Mouse (Mus musculus) CH12.LX (cell line): ENCODE data around the gene C3. TPM values are rescaled to one million over a fixed set of nuclear protein-coding genes. Genes with fewer than 3 reads are reported as not detected.

ENCODE experiments used
- DNase-seq: peaks from one replicate; pipeline ENCODE4 v3.0.0-alpha.2; 2013; ENCODE audit errors: extremely low read depth
- H3K27ac ChIP-seq: 2 replicates; pipeline ENCODE4 v1.5.1; 2012; ENCODE audit warnings: low read depth, mild to moderate bottlenecking, control low read depth, moderate library complexity; ENCODE audit not compliant: insufficient read depth
- H3K27me3 ChIP-seq: replicated peaks from 2 replicates; pipeline ENCODE3; 2012; ENCODE audit warnings: inconsistent platforms
- H3K36me3 ChIP-seq, 2 experiments: replicated peaks in 1 of 2; 2 replicates each; pipeline versions ENCODE3 to v1.6.1; 2012; ENCODE audit warnings: inconsistent platforms in 1 of 2, low read length in 1 of 2, mild to moderate bottlenecking in 1 of 2, mixed read lengths in 1 of 2, moderate library complexity in 1 of 2; ENCODE audit not compliant: control insufficient read depth in 1 of 2, insufficient read depth in 1 of 2
- H3K4me1 ChIP-seq, 2 experiments: 2 replicates each; pipeline ENCODE4 v1.6.1; 2012; ENCODE audit warnings: inconsistent platforms in 1 of 2, moderate library complexity in 1 of 2; ENCODE audit not compliant: insufficient read depth in 2 of 2, control insufficient read depth in 1 of 2
- H3K4me2 ChIP-seq: 2 replicates; pipeline ENCODE4 v1.6.1; 2012; ENCODE audit warnings: low read depth, mild to moderate bottlenecking, control low read depth; ENCODE audit not compliant: poor library complexity, insufficient read depth, severe bottlenecking
- H3K4me3 ChIP-seq, 3 experiments: fragments of 150-350 bp in 1 of 3; sonication (generic) in 1 of 3; replicated peaks in 1 of 3; 2 replicates each; pipeline versions ENCODE3 to v1.5.1; 2011 to 2012; ENCODE audit warnings: low read depth in 2 of 3, low read length in 2 of 3, mild to moderate bottlenecking in 2 of 3, moderate library complexity in 2 of 3, control low read depth in 1 of 3, improper control_type of control experiment in 1 of 3, inconsistent platforms in 1 of 3, mixed read lengths in 1 of 3; ENCODE audit not compliant: poor library complexity in 1 of 3
- H3K79me2 ChIP-seq: replicated peaks from 2 replicates; pipeline ENCODE4 v1.6.1; 2012; ENCODE audit warnings: mild to moderate bottlenecking, moderate library complexity; ENCODE audit not compliant: control insufficient read depth, poor library complexity, insufficient read depth, severe bottlenecking; ENCODE audit errors: extremely low read depth
- H3K9ac ChIP-seq: 2 replicates; pipeline ENCODE4 v1.6.1; 2012; ENCODE audit warnings: low read depth, mild to moderate bottlenecking, control low read depth, moderate library complexity; ENCODE audit not compliant: insufficient read depth
- H3K9me3 ChIP-seq: replicated peaks from 2 replicates; pipeline ENCODE3; 2012; ENCODE audit warnings: low read length, inconsistent platforms, mixed read lengths
- CTCF ChIP-seq, 2 experiments: IDR thresholded peaks in 1 of 2; conservative IDR thresholded peaks in 1 of 2; 2 replicates each; pipeline ENCODE4 v1.5.1; 2011 to 2012; ENCODE audit warnings: low read depth in 2 of 2, low read length in 2 of 2, improper control_type of control experiment in 1 of 2, inconsistent platforms in 1 of 2, mild to moderate bottlenecking in 1 of 2, moderate library complexity in 1 of 2
- E2F4 ChIP-seq: IDR thresholded peaks from 2 replicates; pipeline ENCODE4 v1.6.1; 2011; ENCODE audit warnings: low read depth, low read length, improper control_type of control experiment; ENCODE audit not compliant: insufficient replicate concordance
- ETS1 ChIP-seq: conservative IDR thresholded peaks from 2 replicates; pipeline ENCODE4 v1.6.1; 2012; ENCODE audit warnings: low read depth, mild to moderate bottlenecking, inconsistent platforms, low read length, improper control_type of control experiment, moderate library complexity
- GABPA ChIP-seq: IDR thresholded peaks from 2 replicates; pipeline ENCODE4 v1.6.1; 2012; ENCODE audit warnings: low read depth, low read length, improper control_type of control experiment, inconsistent platforms; ENCODE audit not compliant: insufficient replicate concordance
- JUN ChIP-seq: IDR thresholded peaks from 2 replicates; pipeline ENCODE4 v1.6.1; 2011; ENCODE audit warnings: low read depth, mild to moderate bottlenecking, low read length, improper control_type of control experiment, moderate library complexity; ENCODE audit not compliant: insufficient read depth
- JUND ChIP-seq: conservative IDR thresholded peaks from 2 replicates; pipeline ENCODE4 v1.6.1; 2011; ENCODE audit warnings: low read depth, low read length, improper control_type of control experiment
- KAT2A ChIP-seq: IDR thresholded peaks from 2 replicates; pipeline ENCODE4 v1.6.1; 2012; ENCODE audit warnings: low read length, improper control_type of control experiment, inconsistent platforms; ENCODE audit not compliant: insufficient replicate concordance
- MEF2A ChIP-seq: IDR thresholded peaks from 2 replicates; pipeline ENCODE4 v1.6.1; 2014; ENCODE audit warnings: low read depth, mild to moderate bottlenecking, inconsistent platforms, low read length, improper control_type of control experiment, borderline replicate concordance
- MXI1 ChIP-seq: IDR thresholded peaks from 2 replicates; pipeline ENCODE4 v1.6.1; 2011; ENCODE audit warnings: mild to moderate bottlenecking, low read depth, low read length, improper control_type of control experiment
- NELFE ChIP-seq: IDR thresholded peaks from 2 replicates; pipeline ENCODE4 v1.6.1; 2011; ENCODE audit warnings: low read depth, low read length, improper control_type of control experiment
- NRF1 ChIP-seq: IDR thresholded peaks from 2 replicates; pipeline ENCODE4 v1.6.1; 2014; ENCODE audit warnings: low read depth, mild to moderate bottlenecking, inconsistent platforms, low read length, improper control_type of control experiment, moderate library complexity
- RCOR1 ChIP-seq: conservative IDR thresholded peaks from 2 replicates; pipeline ENCODE4 v1.6.1; 2012; ENCODE audit warnings: low read depth, mild to moderate bottlenecking, inconsistent platforms, low read length, improper control_type of control experiment
- SIN3A ChIP-seq: IDR thresholded peaks from 2 replicates; pipeline ENCODE4 v1.6.1; 2012; ENCODE audit warnings: low read length, improper control_type of control experiment, inconsistent platforms
- UBTF ChIP-seq: IDR thresholded peaks from 2 replicates; pipeline ENCODE4 v1.6.1; 2012; ENCODE audit warnings: low read depth, mild to moderate bottlenecking, inconsistent platforms, low read length, improper control_type of control experiment, moderate library complexity
- USF1 ChIP-seq: IDR thresholded peaks from 2 replicates; pipeline ENCODE4 v1.6.1; 2014; ENCODE audit warnings: low read depth, mild to moderate bottlenecking, inconsistent platforms, low read length, improper control_type of control experiment
- ZMIZ1 ChIP-seq: IDR thresholded peaks from 2 replicates; pipeline ENCODE4 v1.6.1; 2012; ENCODE audit warnings: low read depth, mild to moderate bottlenecking, inconsistent platforms, low read length, improper control_type of control experiment
- dilution Hi-C: fragments of 300-500 bp; cut with MboI; formaldehyde crosslinking; loops from 2 replicates; pipeline ENCODE4 v1.14.3; 2020; ENCODE audit warnings: low sequenced_read_pairs; ENCODE audit not compliant: extremely low pct_unique_long_range_greater_than_20kb, extremely low pct_ligation_motif_present
- in situ Hi-C: fragments of 300-500 bp; cut with MboI; formaldehyde crosslinking; loops from 3 replicates; pipeline ENCODE4 v1.14.3; 2019; ENCODE audit warnings: low sequenced_read_pairs, low pct_ligation_motif_present, low pct_unique_long_range_greater_than_20kb, mixed read lengths
- polyA plus RNA-seq: library from polyadenylated mRNA; unstranded; fragments of >175 nt; gene quantifications from 2 replicates; pipeline ENCODE4 v1.2.1, GENCODE M21; 2012; ENCODE audit warnings: low read depth; ENCODE audit not compliant: insufficient read length
- total RNA-seq, 2 experiments: library from RNA; depleted of rRNA; stranded (reverse); fragments of 300-350 nt in 1 of 2; fragments of >200 nt in 1 of 2; gene quantifications; 2 replicates each; pipeline ENCODE4 v1.2.3; 2012 to 2014

C3 gene
- total and polyA plus RNA-seq, 3 experiments = 1.2 to 5.4 (median 3.9) TPM

DNA sequence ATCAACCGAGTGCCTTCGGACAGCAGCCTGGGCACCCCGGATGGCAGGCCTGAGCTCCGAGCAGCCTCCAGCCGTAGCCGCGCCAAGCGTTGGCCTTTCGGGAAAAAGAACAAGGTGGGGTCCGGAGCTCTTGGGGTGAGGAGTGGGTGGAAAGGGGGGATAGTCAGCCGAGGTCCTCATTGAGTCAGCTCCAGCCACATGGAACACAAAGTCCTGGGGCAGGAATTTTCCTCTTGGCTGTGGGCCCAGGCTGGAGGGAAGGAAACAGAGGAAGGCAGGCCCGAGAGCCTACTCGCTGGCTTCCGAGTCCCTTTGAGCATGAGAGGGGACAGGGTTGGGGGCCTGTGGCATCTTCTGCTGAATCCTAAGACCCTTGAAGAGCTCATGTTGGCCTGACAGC is 27.4 kb upstream of the C3 start:
- in situ Hi-C loops = no loop called here
- no peak for DNase-seq
- no peak for TF ChIP-seq MXI1
- TF ChIP-seq ETS1 = no peak
- no peak for TF ChIP-seq USF1
- no peak for TF ChIP-seq KAT2A
- no peak for TF ChIP-seq MEF2A
- TF ChIP-seq JUN = no peak
- no peak for TF ChIP-seq JUND
- TF ChIP-seq CTCF (conservative IDR thresholded peaks at IDR 0.05 in 1 of 2, IDR thresholded peaks at IDR 0.05 in 1 of 2; ENCODE audit: low read depth in 2 of 2, low read length in 2 of 2) = no peak
- no peak for TF ChIP-seq NELFE
- H3K27me3 ChIP-seq = no peaks in the 10 kb centered on the region
- no peak overlapping the region for H3K9ac ChIP-seq
- no peaks in the 10 kb centered on the region for H3K79me2 ChIP-seq
- no peak overlapping the region for H3K4me2 ChIP-seq
- dilution Hi-C loops = no loop called here
- no peaks in the 10 kb centered on the region for H3K9me3 ChIP-seq
- no peak overlapping the region for H3K27ac ChIP-seq
- peaks cover 37 to 89% of the 10 kb centered on the region in 2 experiments for H3K36me3 ChIP-seq
- H3K4me1 ChIP-seq = peaks cover 4 to 18% of the 10 kb centered on the region in 2 experiments
- H3K4me3 ChIP-seq = no peak overlapping the region

DNA sequence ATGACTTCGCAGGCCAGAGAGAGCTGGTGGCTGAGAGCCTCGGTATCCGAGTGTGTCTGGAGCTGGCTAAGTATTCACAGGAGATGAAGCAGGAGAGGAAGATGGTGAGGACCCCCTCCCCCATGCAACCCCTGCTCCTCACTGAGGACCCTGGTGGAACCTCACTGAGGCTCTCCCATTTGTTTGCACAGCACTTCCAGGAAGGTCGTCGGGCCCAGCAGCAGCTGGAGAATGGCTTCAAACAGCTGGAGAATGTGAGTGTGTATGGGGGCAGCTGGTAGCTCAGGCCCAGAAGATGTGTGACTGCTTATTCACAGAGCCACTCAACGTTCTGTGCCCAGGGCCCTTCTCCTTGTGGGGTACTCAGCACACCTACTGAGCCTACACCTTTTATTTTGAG is 25.4 kb upstream of the C3 start:
- no peak overlapping the region for H3K4me2 ChIP-seq
- no peaks in the 10 kb centered on the region for H3K27me3 ChIP-seq
- no peak overlapping the region for H3K4me3 ChIP-seq
- no peaks in the 10 kb centered on the region for H3K79me2 ChIP-seq
- dilution Hi-C loops = no loop called here
- in situ Hi-C loops = no loop called here
- no peaks in the 10 kb centered on the region for H3K9me3 ChIP-seq
- no peak overlapping the region for H3K27ac ChIP-seq
- TF ChIP-seq MEF2A (no peak), RCOR1 (no peak), E2F4 (no peak), NRF1 (no peak), MXI1 (no peak), GABPA (no peak), SIN3A (no peak), ZMIZ1 (no peak), UBTF (no peak)
- no peak overlapping the region for H3K9ac ChIP-seq
- DNase-seq = no peak
- H3K36me3 ChIP-seq = peaks cover 34 to 69% of the 10 kb centered on the region in 2 experiments
- peaks cover 8 to 26% of the 10 kb centered on the region in 2 experiments for H3K4me1 ChIP-seq
